Mouse (Mus musculus) ES-Bruce4 (cell line): ENCODE measurements around the gene Mef2a.

Experiments
- CTCF ChIP-seq: IDR thresholded peaks from one replicate; pipeline ENCODE4 v1.8.1; 2011; ENCODE audit warnings: low read depth, low read length
- EP300 ChIP-seq: IDR thresholded peaks from 2 replicates; pipeline ENCODE4 v1.6.1; 2011; ENCODE audit warnings: low read depth, low read length; ENCODE audit not compliant: insufficient read depth

GRCm38 (mm10) chr7:67390760-67391159, 18.1 kb upstream of the Mef2a start:
- TF ChIP-seq CTCF (no peak), EP300 (no peak)
